Mouse (Mus musculus) liver, embryonic 11.5 days (tissue): ENCODE results near the gene Elane. TPM values are rescaled to one million over a fixed set of nuclear protein-coding genes. Genes with fewer than 3 reads are reported as not detected.

Source experiments
- ATAC-seq: fragments of 200-750 bp; cut with Nextera tagmentation; replicated peaks from 2 replicates; pipeline ENCODE4 v1.8.0; 2017; ENCODE audit warnings: moderate number of reproducible peaks, mild to moderate bottlenecking, moderate TSS enrichment, moderate library complexity; ENCODE audit not compliant: low FRiP score
- DNase-seq: peaks from one replicate; pipeline ENCODE4 v3.0.0-alpha.2; 2017; ENCODE audit warnings: low spot score
- H3K27ac ChIP-seq: fragments of 300-500 bp; sonication (generic); 2 replicates; pipeline ENCODE4 v1.5.1; 2014; ENCODE audit warnings: mild to moderate bottlenecking, low read depth, low read length, control low read depth
- H3K27me3 ChIP-seq: fragments of 300-500 bp; sonication (generic); replicated peaks from 2 replicates; pipeline ENCODE4 v1.6.1; 2014; ENCODE audit warnings: low read length, mixed read lengths; ENCODE audit not compliant: control insufficient read depth, insufficient read depth
- H3K36me3 ChIP-seq: fragments of 300-500 bp; sonication (generic); 2 replicates; pipeline ENCODE4 v1.6.1; 2014; ENCODE audit warnings: mild to moderate bottlenecking, low read length, moderate library complexity, mixed read lengths; ENCODE audit not compliant: control insufficient read depth, insufficient read depth
- H3K4me1 ChIP-seq: fragments of 300-500 bp; sonication (generic); replicated peaks from 2 replicates; pipeline ENCODE4 v1.6.1; 2014; ENCODE audit warnings: low read length, mixed read lengths; ENCODE audit not compliant: control insufficient read depth, insufficient read depth
- H3K4me2 ChIP-seq: fragments of 300-500 bp; sonication (generic); 2 replicates; pipeline ENCODE4 v1.6.1; 2014; ENCODE audit warnings: mild to moderate bottlenecking, control low read depth, moderate library complexity
- H3K4me3 ChIP-seq: fragments of 300-500 bp; sonication (generic); 2 replicates; pipeline ENCODE4 v1.5.1; 2014; ENCODE audit warnings: low read depth, low read length, control low read depth
- H3K9ac ChIP-seq: fragments of 300-500 bp; sonication (generic); 2 replicates; pipeline ENCODE4 v1.6.1; 2014; ENCODE audit warnings: low read depth, low read length, control low read depth
- H3K9me3 ChIP-seq: fragments of 300-500 bp; sonication (generic); 2 replicates; pipeline ENCODE4 v1.6.1; 2016; ENCODE audit warnings: low read length, inconsistent platforms, mixed read lengths; ENCODE audit not compliant: control insufficient read depth
- WGBS: fragments of 180-500 bp; shearing (Covaris S2); extraction: QIAGEN DNeasy Blood & Tissue Kit; methylation state at CpG from one replicate; pipeline ENCODE4 v1.1.7; 2014; 5-methylcytosine and 5-hydroxymethylcytosine counted together
- polyA plus RNA-seq: library from polyadenylated mRNA; unstranded; fragments of >200 nt; fragmentation: Nextera tagmentation; extraction: Ambion mirVana; gene quantifications from 2 replicates; pipeline ENCODE4 v1.2.1, GENCODE M21; 2014

The Elane gene
- polyA plus RNA-seq, 1 experiment from 2014 or later = 11.1 TPM

DNA sequence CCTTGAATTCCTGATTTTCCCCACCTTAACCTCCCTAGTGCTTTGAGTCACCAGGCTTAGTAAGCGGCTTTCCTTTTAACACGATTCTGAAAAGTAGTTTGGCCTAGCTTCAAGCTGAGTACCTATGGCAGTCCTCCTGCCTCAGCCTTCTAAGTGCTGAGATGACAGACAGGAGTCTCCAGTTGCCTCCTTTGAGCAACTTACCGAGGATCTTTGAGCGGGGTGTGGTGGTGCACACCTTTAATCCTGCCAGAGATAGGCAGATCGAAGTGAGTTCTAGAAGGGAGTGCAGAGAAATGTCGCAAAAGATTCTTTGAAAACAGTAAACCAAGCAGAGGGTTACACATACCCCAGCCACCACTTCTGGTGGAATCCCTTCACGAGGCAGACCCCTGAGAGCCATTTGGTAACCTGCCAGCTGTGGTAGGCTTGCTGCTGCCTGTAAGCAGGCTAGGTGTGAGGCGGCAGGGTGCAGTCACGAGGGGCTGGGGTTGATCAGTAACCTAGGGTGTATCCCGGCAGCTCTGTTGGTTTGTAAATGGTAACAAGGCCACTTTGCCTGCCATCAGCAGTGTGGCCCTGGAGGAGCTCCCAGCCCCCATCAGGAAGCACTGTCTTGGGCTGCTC is 30.4 kb upstream of the Elane start:
- Histone ChIP-seq H3K9me3 (no peaks in the 10 kb centered on the region), H3K27ac (peak overlapping the region; percentile 100), H3K4me3 (peak overlapping the region; percentile 99), H3K4me1 (peaks cover 46% of the 10 kb centered on the region), H3K36me3 (peaks cover 44% of the 10 kb centered on the region), H3K27me3 (no peaks in the 10 kb centered on the region), H3K4me2 (peak overlapping the region; percentile 99), H3K9ac (peak overlapping the region; percentile 99)
- ATAC-seq (no peak), DNase-seq (no peak)
- 2% methylated on average over 10 of the region's 10 CpGs for WGBS

DNA sequence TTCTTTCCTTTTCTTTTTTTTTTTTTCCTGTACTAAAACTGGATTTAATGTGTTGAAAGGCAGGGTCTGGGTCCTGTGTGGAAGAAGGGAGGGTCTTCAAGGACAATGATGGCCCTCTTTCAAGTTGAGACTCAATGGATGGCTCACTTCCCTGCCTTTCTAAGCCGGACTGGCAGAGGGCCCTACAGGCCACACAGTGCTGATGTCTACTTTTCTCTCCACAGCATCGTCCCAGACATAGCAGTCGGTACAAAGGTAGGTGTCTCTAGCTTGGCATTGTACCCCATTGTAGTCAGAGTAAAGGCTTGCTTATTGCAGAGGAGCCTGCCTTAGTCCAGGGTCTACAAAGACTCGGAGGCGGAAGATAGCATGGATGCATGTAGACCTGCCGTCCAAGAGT is 29.8 kb upstream of the Elane start:
- Histone ChIP-seq H3K4me3 (peak overlapping the region; percentile 99), H3K4me1 (peaks cover 42% of the 10 kb centered on the region), H3K36me3 (peaks cover 50% of the 10 kb centered on the region), H3K27ac (peak overlapping the region; percentile 100), H3K4me2 (peak overlapping the region; percentile 99), H3K9me3 (no peaks in the 10 kb centered on the region), H3K27me3 (no peaks in the 10 kb centered on the region), H3K9ac (peak overlapping the region; percentile 99)
- ATAC-seq (no peak), DNase-seq (no peak)
- 45% methylated on average over 6 of the region's 6 CpGs for WGBS

DNA sequence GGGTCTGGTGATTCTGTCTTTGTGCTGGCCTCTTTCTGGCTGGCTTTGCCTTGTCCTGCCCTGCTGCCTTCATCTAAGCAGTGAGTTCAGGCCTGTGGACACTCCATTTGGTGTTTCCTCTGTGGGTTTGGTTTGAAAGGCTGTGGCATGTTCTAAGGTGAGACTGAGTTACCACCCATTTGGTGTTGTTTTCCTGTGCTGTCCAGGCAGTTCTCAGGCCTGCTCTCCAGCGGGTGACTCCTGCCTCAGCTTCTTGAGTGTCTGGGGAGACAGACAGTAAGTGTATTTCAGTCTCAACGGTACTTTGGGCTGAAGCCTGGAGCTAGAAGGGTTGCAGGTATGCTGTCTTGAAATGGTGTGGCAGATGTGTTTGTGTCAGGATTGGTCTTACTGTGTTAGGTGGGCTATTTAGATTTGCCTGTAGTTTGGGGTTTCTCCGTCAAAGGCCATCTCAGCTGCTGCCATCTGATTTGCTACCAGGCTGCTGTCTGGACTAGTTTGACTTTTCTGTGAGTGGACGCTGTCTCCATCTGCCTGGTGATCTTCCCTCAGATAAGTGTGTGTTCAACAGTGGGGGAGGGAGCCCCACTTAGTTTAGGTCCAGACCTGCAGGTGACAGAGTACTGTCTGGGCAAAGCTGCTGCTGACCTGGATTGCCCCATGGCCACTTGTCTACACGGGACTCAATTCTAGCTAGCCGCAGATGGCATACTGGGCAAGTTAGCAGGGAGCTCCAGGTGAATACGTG is 29.2 kb upstream of the Elane start:
- ATAC-seq = no peak
- no peak for DNase-seq
- Histone ChIP-seq H3K36me3 (peaks cover 55% of the 10 kb centered on the region), H3K9me3 (no peaks in the 10 kb centered on the region), H3K27me3 (no peaks in the 10 kb centered on the region), H3K27ac (peak overlapping the region; percentile 100), H3K9ac (peak overlapping the region; percentile 99), H3K4me2 (peak overlapping the region; percentile 99), H3K4me3 (peak overlapping the region; percentile 99), H3K4me1 (peaks cover 36% of the 10 kb centered on the region)
- 50% methylated on average over 7 of the region's 7 CpGs for WGBS

DNA sequence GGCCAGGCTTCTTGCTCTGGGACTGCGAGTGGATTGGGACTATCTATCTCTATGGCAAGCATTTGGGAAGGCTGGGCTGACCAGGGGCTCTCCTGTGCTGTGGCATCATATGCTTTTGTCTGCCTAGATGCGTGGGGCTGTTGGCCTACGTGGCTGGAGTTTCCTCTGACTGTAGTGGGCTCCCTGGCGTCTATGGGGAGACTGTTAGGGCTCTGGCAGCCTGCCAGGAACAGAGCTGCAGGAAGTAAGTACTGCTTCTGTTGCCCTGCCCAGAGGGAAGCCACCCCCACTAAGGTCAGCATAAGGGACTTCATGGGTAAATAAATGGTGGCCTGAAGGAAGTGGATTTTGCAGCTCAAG is 28.6 kb upstream of the Elane start:
- peak overlapping the region; percentile 100 for H3K27ac ChIP-seq
- peak overlapping the region; percentile 99 for H3K4me2 ChIP-seq
- H3K27me3 ChIP-seq = no peaks in the 10 kb centered on the region
- peaks cover 61% of the 10 kb centered on the region for H3K36me3 ChIP-seq
- peak overlapping the region; percentile 99 for H3K4me3 ChIP-seq
- H3K4me1 ChIP-seq = peaks cover 30% of the 10 kb centered on the region
- DNase-seq (no peak), ATAC-seq (no peak)
- H3K9ac ChIP-seq = peak overlapping the region; percentile 99
- WGBS = 40% methylated on average over 4 of the region's 4 CpGs
- H3K9me3 ChIP-seq = no peaks in the 10 kb centered on the region

DNA sequence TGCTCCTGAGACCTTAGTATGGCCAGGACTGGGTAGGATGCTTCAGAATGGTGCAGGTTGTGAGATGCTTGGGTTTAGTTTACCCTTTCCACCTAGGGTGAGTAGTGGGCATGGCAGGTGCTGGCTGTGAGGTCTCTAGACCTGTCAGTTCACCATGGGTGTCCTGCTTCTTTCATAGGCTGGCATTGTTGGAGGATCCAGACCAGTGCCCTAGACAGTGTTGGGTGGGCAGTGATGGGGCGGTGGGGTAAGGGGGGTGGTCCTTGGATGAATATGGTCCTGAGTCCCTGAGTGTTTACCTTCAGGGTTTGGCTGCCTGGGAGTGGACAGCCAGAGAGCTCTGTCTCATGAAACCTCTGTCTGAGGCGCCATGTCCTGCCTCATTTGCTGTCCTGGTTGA is 28.2 kb upstream of the Elane start:
- ATAC-seq = no peak
- H3K4me2 ChIP-seq = peak overlapping the region; percentile 99
- no peaks in the 10 kb centered on the region for H3K27me3 ChIP-seq
- peaks cover 26% of the 10 kb centered on the region for H3K4me1 ChIP-seq
- H3K4me3 ChIP-seq = peak overlapping the region; percentile 99
- no peak overlapping the region for H3K27ac ChIP-seq
- H3K9ac ChIP-seq = peak overlapping the region; percentile 32; the same call in 1 of the 2 replicates
- WGBS = 86% methylated on average over 2 of the region's 2 CpGs
- no peaks in the 10 kb centered on the region for H3K9me3 ChIP-seq
- H3K36me3 ChIP-seq = peaks cover 65% of the 10 kb centered on the region
- no peak for DNase-seq

DNA sequence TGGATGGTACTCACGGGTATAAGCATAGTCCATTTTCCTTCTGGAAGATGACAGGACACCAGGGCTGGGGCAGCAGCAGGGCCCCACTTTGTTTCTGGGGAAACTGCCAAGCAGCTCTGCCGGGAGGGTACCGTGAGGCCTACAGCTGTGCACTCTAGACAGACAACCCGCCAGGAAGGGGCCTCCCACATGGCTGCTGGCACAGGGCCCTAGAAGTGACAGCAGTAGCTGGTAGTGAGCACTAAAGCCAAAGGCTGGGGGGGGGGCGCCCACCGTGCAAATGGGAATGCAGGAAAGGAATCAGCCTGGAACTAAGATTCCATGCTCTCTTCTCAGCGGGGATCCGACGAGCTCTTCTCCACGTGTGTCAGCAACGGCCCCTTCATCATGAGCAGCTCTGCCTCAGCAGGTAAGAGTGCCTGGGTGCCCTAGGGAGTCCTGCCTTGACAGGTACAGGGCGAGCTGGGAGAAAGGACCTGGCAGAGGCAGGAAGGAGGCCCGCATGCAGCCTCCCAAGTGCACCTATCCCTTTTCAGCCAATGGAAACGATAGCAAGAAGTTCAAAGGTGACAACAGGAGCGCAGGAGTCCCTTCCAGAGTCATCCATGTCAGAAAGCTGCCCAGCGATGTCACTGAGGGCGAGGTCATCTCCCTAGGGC is 27.5 kb upstream of the Elane start:
- Histone ChIP-seq H3K36me3 (peaks cover 71% of the 10 kb centered on the region), H3K4me1 (peaks cover 21% of the 10 kb centered on the region), H3K4me2 (peak overlapping the region; percentile 99), H3K9me3 (no peaks in the 10 kb centered on the region), H3K27ac (no peak overlapping the region), H3K27me3 (no peaks in the 10 kb centered on the region), H3K9ac (no peak overlapping the region; the same call in 1 of the 2 replicates), H3K4me3 (peak overlapping the region; percentile 99; the same call in 1 of the 2 replicates)
- WGBS = 72% methylated on average over 17 of the region's 17 CpGs
- no peak for DNase-seq
- ATAC-seq = no peak

DNA sequence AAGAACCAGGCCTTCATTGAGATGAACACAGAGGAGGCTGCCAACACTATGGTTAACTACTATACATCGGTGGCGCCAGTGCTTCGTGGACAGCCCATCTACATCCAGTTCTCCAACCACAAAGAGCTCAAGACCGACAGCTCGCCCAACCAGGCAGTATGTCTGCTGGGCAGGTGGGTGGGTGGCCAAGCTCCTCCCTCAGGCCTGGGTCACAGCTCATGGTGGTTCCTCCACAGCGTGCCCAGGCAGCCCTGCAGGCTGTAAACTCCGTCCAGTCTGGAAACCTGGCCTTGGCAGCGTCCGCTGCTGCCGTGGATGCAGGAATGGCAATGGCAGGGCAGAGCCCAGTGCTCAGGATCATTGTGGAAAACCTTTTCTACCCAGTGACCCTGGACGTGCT is 26.9 kb upstream of the Elane start:
- H3K4me1 ChIP-seq = peaks cover 21% of the 10 kb centered on the region
- no peak for DNase-seq
- H3K27ac ChIP-seq = no peak overlapping the region
- no peaks in the 10 kb centered on the region for H3K9me3 ChIP-seq
- H3K36me3 ChIP-seq = peaks cover 71% of the 10 kb centered on the region
- 86% methylated on average over 11 of the region's 11 CpGs for WGBS
- no peak overlapping the region for H3K4me2 ChIP-seq
- no peaks in the 10 kb centered on the region for H3K27me3 ChIP-seq
- ATAC-seq = no peak
- H3K9ac ChIP-seq = no peak overlapping the region; the same call in 1 of the 2 replicates
- H3K4me3 ChIP-seq = no peak overlapping the region

DNA sequence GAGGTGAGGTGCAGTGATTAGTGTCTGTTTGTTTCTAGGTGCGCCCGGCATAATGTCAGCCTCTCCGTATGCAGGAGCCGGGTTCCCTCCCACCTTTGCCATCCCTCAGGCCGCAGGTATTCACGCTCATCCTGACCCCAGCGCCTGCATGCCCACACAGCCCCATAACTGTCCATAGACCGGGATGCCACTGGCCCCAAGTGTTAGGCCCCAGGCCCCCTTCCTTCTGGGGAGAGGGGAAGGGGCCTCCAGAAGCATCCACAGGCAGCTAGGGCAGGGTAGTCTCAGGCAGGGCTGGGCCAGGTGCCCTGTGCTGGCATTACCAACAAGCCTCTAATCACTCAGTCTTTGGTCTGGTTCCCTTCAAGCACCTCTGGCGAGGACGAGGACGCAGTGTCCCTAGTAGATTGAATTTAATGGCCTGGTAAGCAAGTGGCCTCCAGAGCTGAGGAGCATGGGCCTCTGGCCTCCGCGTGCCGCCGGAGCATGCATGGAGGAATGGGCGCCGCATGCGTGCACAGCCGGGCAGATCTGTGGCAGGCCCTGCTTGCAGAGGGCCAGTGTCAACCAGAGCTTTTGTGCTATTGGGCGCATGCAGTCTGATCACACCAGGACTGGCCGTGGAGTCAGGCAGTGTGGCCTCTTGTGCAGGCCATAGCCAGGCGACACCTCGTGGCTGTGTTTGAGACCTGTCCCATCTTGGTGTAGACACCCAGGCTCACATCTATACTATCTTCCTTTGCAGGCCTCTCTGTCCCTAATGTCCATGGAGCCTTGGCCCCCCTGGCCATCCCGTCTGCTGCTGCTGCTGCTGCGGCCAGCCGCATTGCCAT is 25.8 kb upstream of the Elane start:
- no peaks in the 10 kb centered on the region for H3K9me3 ChIP-seq
- H3K4me3 ChIP-seq = no peak overlapping the region
- H3K27me3 ChIP-seq = no peaks in the 10 kb centered on the region
- no peak overlapping the region for H3K4me2 ChIP-seq
- DNase-seq (no peak), ATAC-seq (no peak)
- no peak overlapping the region for H3K9ac ChIP-seq
- peaks cover 21% of the 10 kb centered on the region for H3K4me1 ChIP-seq
- WGBS = 95% methylated on average over 26 of the region's 26 CpGs
- H3K36me3 ChIP-seq = peaks cover 75% of the 10 kb centered on the region
- no peak overlapping the region for H3K27ac ChIP-seq
